Mouse (Mus musculus) brain, embryonic 14.5 days (tissue): ENCODE data around the gene Arnt2.

Experiments
- CTCF ChIP-seq: fragments of 200-500 bp; IDR thresholded peaks from 2 replicates; pipeline ENCODE4 v1.5.1; 2012; ENCODE audit warnings: inconsistent platforms, mild to moderate bottlenecking, moderate library complexity, borderline replicate concordance; ENCODE audit not compliant: insufficient read depth, insufficient read length; ENCODE audit errors: extremely low read depth
- POLR2A ChIP-seq: fragments of 200-500 bp; IDR thresholded peaks from 2 replicates; pipeline ENCODE4 v1.6.1; 2012; ENCODE audit warnings: mild to moderate bottlenecking, inconsistent platforms, borderline replicate concordance; ENCODE audit not compliant: poor library complexity, insufficient read depth, insufficient read length, severe bottlenecking; ENCODE audit errors: extremely low read depth

DNA sequence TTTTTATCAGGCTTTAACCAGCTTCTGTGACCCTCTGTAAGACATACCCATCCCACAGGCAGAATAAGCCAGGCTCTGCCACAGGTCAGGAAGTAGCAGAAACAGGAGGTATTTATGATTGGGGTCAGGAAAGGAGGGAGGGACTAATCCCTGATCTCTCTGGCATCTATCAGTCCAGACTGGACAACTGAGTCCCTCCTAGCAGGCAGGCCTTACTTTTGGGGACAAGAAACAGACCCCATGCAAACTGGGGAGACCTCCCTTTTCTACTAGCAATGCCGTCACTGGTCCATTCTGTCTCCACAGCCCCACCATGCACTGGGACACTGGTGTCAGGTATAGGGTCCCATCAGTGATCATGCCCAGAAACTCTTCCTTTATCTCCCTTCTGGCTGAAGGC, 37.1 kb downstream of the Arnt2 start:
- no peak for TF ChIP-seq CTCF
- no peak for TF ChIP-seq POLR2A
